Mouse (Mus musculus): Measurements from ENCODE around the gene Trim46.
A peak's percentile ranks its signal among the peaks of the same experiment; 100 is the strongest.

DNA sequence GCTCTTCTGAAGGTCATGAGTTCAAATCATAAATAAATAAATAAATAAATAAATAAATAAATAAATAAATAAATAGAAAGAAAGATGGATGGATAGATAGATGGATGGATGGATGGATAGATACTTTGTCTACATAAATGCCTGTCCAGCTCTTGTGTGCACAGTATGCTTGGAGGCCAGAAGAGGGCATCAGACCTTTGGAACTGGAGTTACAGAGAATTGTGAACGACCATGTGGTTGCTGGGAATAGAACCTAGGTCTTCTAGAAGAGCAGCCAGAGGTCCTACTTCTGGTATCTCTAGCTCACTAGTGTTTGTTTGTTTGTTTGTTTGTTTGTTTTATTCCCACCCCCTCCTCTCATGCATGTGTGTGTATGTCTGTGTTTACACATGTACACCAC lies 52.8 kb downstream of the Trim46 start:
- peak; percentile 54 for TF ChIP-seq CTCF (IDR thresholded peaks at IDR 0.05; ENCODE audit: low read depth)
- no peak for TF ChIP-seq EP300 (optimal IDR thresholded peaks at IDR 0.05)

All from stomach, postnatal 0 days (tissue).